Mouse (Mus musculus) heart, embryonic 12.5 days (tissue): Measurements from ENCODE around the gene AC109138.7. TPM values are rescaled to one million over a fixed set of nuclear protein-coding genes. Genes with fewer than 3 reads are reported as not detected.
A peak's percentile ranks its signal among the peaks of the same experiment; 100 is the strongest.

ENCODE experiments used
- ATAC-seq: fragments of 200-750 bp; cut with Nextera tagmentation; 2 replicates; pipeline ENCODE4 v1.8.0; 2017; ENCODE audit warnings: moderate TSS enrichment, moderate library complexity; ENCODE audit not compliant: insufficient number of reproducible peaks, low FRiP score
- H3K27ac ChIP-seq: fragments of 300-500 bp; sonication (generic); 2 replicates; pipeline ENCODE4 v1.5.1; 2016; ENCODE audit warnings: mild to moderate bottlenecking, moderate library complexity; ENCODE audit not compliant: poor library complexity, severe bottlenecking
- H3K27me3 ChIP-seq: fragments of 300-500 bp; sonication (generic); replicated peaks from 2 replicates; pipeline ENCODE4 v1.6.1; 2016; ENCODE audit warnings: mild to moderate bottlenecking, moderate library complexity
- H3K36me3 ChIP-seq: fragments of 300-500 bp; sonication (generic); 2 replicates; pipeline ENCODE4 v1.6.1; 2016; ENCODE audit warnings: mild to moderate bottlenecking, moderate library complexity
- H3K4me1 ChIP-seq: fragments of 300-500 bp; sonication (generic); replicated peaks from 2 replicates; pipeline ENCODE4 v1.6.1; 2016; ENCODE audit warnings: mild to moderate bottlenecking
- H3K4me2 ChIP-seq: fragments of 300-500 bp; sonication (generic); 2 replicates; pipeline ENCODE4 v1.6.1; 2016; ENCODE audit warnings: mild to moderate bottlenecking, moderate library complexity
- H3K4me3 ChIP-seq: fragments of 300-500 bp; sonication (generic); 2 replicates; pipeline ENCODE4 v1.5.1; 2016; ENCODE audit warnings: mild to moderate bottlenecking
- H3K9ac ChIP-seq: fragments of 300-500 bp; sonication (generic); 2 replicates; pipeline ENCODE4 v1.6.1; 2016; ENCODE audit warnings: mild to moderate bottlenecking, moderate library complexity
- H3K9me3 ChIP-seq: fragments of 300-500 bp; sonication (generic); replicated peaks from 2 replicates; pipeline ENCODE4 v1.6.1; 2016; ENCODE audit warnings: mild to moderate bottlenecking, moderate library complexity
- WGBS: fragments of 180-500 bp; shearing (Covaris S2); methylation state at CpG from one replicate; pipeline ENCODE4 v1.1.7; 2016; 5-methylcytosine and 5-hydroxymethylcytosine counted together
- polyA plus RNA-seq: library from polyadenylated mRNA; unstranded; fragments of >200 nt; fragmentation: Nextera tagmentation; extraction: Ambion mirVana; gene quantifications from 2 replicates; pipeline ENCODE4 v1.2.1, GENCODE M21; 2016

AC109138.7 gene
- polyA plus RNA-seq, 1 experiment from 2014 or later, result not detected

- Histone ChIP-seq H3K4me3 (no peak overlapping the region), H3K36me3 (peaks cover 60% of the 10 kb centered on the region), H3K27me3 (no peaks in the 10 kb centered on the region), H3K27ac (no peak overlapping the region), H3K9ac (peak overlapping the region; percentile 92; the same call in 1 of the 2 replicates), H3K9me3 (no peaks in the 10 kb centered on the region), H3K4me2 (0 out of 2 replicates have a peak overlapping the region, but pooled peaks have one; percentile 86), H3K4me1 (peaks cover 42% of the 10 kb centered on the region)
- no peak for ATAC-seq
- 73% methylated on average over 8 of the region's 8 CpGs for WGBS
Observed at GRCm38 (mm10) chr19:4194021-4194724, 20.0 kb upstream of the AC109138.7 start.

GRCm38 (mm10) chr19:4194776-4195650, 19.1 kb upstream of the AC109138.7 start:
- H3K9ac ChIP-seq, result 0 out of 2 replicates have a peak overlapping the region, but pooled peaks have one; percentile 14
- H3K4me2 ChIP-seq, result no peak overlapping the region
- ATAC-seq, result no peak
- no peaks in the 10 kb centered on the region for H3K27me3 ChIP-seq
- peaks cover 45% of the 10 kb centered on the region for H3K4me1 ChIP-seq
- no peak overlapping the region for H3K4me3 ChIP-seq
- H3K27ac ChIP-seq, result no peak overlapping the region
- H3K36me3 ChIP-seq, result peaks cover 67% of the 10 kb centered on the region
- no peaks in the 10 kb centered on the region for H3K9me3 ChIP-seq
- 71% methylated on average over 12 of the region's 12 CpGs for WGBS

GRCm38 (mm10) chr19:4196048-4196447, 18.1 kb upstream of the AC109138.7 start:
- Histone ChIP-seq H3K4me2 (no peak overlapping the region), H3K27me3 (no peaks in the 10 kb centered on the region), H3K9ac (no peak overlapping the region), H3K4me1 (peaks cover 50% of the 10 kb centered on the region), H3K36me3 (peaks cover 73% of the 10 kb centered on the region), H3K9me3 (no peaks in the 10 kb centered on the region), H3K27ac (no peak overlapping the region), H3K4me3 (no peak overlapping the region)
- WGBS, result 60% methylated on average over 2 of the region's 2 CpGs
- ATAC-seq, result no peak

- Histone ChIP-seq H3K9me3 (no peaks in the 10 kb centered on the region), H3K27me3 (no peaks in the 10 kb centered on the region), H3K36me3 (peaks cover 73% of the 10 kb centered on the region), H3K4me1 (peaks cover 45% of the 10 kb centered on the region), H3K4me3 (no peak overlapping the region), H3K4me2 (no peak overlapping the region), H3K27ac (no peak overlapping the region), H3K9ac (peak overlapping the region; percentile 42; the same call in 1 of the 2 replicates)
- no peak for ATAC-seq
- WGBS, result 37% methylated on average over 5 of the region's 5 CpGs
Observed at GRCm38 (mm10) chr19:4196548-4196947, 17.6 kb upstream of the AC109138.7 start.

GRCm38 (mm10) chr19:4197180-4197579, 17.0 kb upstream of the AC109138.7 start:
- peaks cover 73% of the 10 kb centered on the region for H3K36me3 ChIP-seq

GRCm38 (mm10) chr19:4201291-4201909, 12.8 kb upstream of the AC109138.7 start, which contains the start of gene Rad9a:
Rad9a (minus strand) TSS chr19:4201662.
- Histone ChIP-seq H3K4me2 (peak within 1 kb of the TSS; percentile 81), H3K27me3 (peaks cover 12% of the 10 kb centered on the region), H3K9me3 (no peaks in the 10 kb centered on the region), H3K36me3 (peaks cover 39% of the 10 kb centered on the region), H3K9ac (peak within 1 kb of the TSS; percentile 94), H3K4me1 (peaks cover 35% of the 10 kb centered on the region), H3K27ac (peak within 1 kb of the TSS; percentile 60), H3K4me3 (peak within 1 kb of the TSS; percentile 83)
- under 1% methylated on average over 34 of the region's 34 CpGs for WGBS
- peak; percentile 86 for ATAC-seq

More at GRCm38 (mm10) chr19:4197180-4197579, 17.0 kb upstream of the AC109138.7 start:
- no peaks in the 10 kb centered on the region for H3K27me3 ChIP-seq
- no peak for ATAC-seq
- H3K9me3 ChIP-seq, result no peaks in the 10 kb centered on the region
- H3K4me3 ChIP-seq, result no peak overlapping the region
- 62% methylated on average over 3 of the region's 3 CpGs for WGBS
- no peak overlapping the region for H3K9ac ChIP-seq
- H3K4me2 ChIP-seq, result no peak overlapping the region
- H3K27ac ChIP-seq, result no peak overlapping the region
- H3K4me1 ChIP-seq, result peaks cover 49% of the 10 kb centered on the region

GRCm38 (mm10) chr19:4202149-4202548, 12.0 kb upstream of the AC109138.7 start:
- H3K4me3 ChIP-seq, result peak overlapping the region; percentile 83
- H3K9me3 ChIP-seq, result no peaks in the 10 kb centered on the region
- no peak overlapping the region for H3K27ac ChIP-seq
- ATAC-seq, result no peak
- H3K36me3 ChIP-seq, result peaks cover 32% of the 10 kb centered on the region
- 28% methylated on average over 7 of the region's 7 CpGs for WGBS
- peak overlapping the region; percentile 81 for H3K4me2 ChIP-seq
- peaks cover 28% of the 10 kb centered on the region for H3K4me1 ChIP-seq
- peaks cover 16% of the 10 kb centered on the region for H3K27me3 ChIP-seq
- peak overlapping the region; percentile 70 for H3K9ac ChIP-seq

GRCm38 (mm10) chr19:4203148-4203547, 11.0 kb upstream of the AC109138.7 start:
- Histone ChIP-seq H3K4me2 (no peak overlapping the region), H3K9ac (no peak overlapping the region), H3K9me3 (no peaks in the 10 kb centered on the region), H3K27ac (no peak overlapping the region), H3K4me1 (peaks cover 28% of the 10 kb centered on the region), H3K27me3 (peaks cover 16% of the 10 kb centered on the region), H3K36me3 (peaks cover 23% of the 10 kb centered on the region), H3K4me3 (no peak overlapping the region)
- ATAC-seq, result no peak
- WGBS, result 71% methylated on average over 3 of the region's 3 CpGs

GRCm38 (mm10) chr19:4203604-4204326, 10.4 kb upstream of the AC109138.7 start:
- no peak overlapping the region for H3K4me3 ChIP-seq
- no peak for ATAC-seq
- 53% methylated on average over 13 of the region's 13 CpGs for WGBS
- peaks cover 17% of the 10 kb centered on the region for H3K27me3 ChIP-seq
- H3K36me3 ChIP-seq, result peaks cover 17% of the 10 kb centered on the region
- H3K9me3 ChIP-seq, result no peaks in the 10 kb centered on the region
- H3K9ac ChIP-seq, result no peak overlapping the region
- peaks cover 28% of the 10 kb centered on the region for H3K4me1 ChIP-seq
- H3K27ac ChIP-seq, result no peak overlapping the region; the same call in 1 of the 2 replicates
- H3K4me2 ChIP-seq, result no peak overlapping the region

- WGBS, result 46% methylated on average over 4 of the region's 4 CpGs
Observed at GRCm38 (mm10) chr19:4204889-4205288, 9.3 kb upstream of the AC109138.7 start.

More at GRCm38 (mm10) chr19:4204889-4205288, 9.3 kb upstream of the AC109138.7 start:
- H3K27me3 ChIP-seq, result peaks cover 23% of the 10 kb centered on the region
- ATAC-seq, result no peak
- H3K36me3 ChIP-seq, result peaks cover 7% of the 10 kb centered on the region
- H3K9me3 ChIP-seq, result no peaks in the 10 kb centered on the region
- H3K27ac ChIP-seq, result no peak overlapping the region
- H3K4me3 ChIP-seq, result no peak overlapping the region
- H3K9ac ChIP-seq, result no peak overlapping the region
- peaks cover 26% of the 10 kb centered on the region for H3K4me1 ChIP-seq
- no peak overlapping the region for H3K4me2 ChIP-seq
